Mouse (Mus musculus): ENCODE results near the gene Chrnd.

Chrnd gene

DNA sequence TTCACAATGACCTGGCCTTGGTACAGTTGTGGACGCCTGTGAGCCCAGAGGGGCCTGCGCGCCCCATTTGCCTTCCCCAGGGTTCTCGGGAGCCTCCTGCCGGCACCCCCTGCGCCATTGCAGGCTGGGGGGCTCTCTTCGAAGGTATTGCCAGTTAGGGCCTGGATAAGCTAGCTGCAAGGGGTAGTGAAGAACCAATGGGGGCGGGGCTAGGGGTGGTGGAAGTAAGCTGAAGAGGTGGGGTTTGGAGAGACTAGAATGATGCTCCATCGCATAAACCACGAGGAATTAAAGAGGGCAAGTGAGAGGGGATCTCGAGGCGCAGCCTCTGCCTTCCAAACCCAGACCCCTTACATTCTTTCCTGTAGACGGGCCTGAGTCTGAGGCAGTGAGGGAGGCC, 4.9 kb upstream of the Chrnd start:
- no peak for DNase-seq

DNA sequence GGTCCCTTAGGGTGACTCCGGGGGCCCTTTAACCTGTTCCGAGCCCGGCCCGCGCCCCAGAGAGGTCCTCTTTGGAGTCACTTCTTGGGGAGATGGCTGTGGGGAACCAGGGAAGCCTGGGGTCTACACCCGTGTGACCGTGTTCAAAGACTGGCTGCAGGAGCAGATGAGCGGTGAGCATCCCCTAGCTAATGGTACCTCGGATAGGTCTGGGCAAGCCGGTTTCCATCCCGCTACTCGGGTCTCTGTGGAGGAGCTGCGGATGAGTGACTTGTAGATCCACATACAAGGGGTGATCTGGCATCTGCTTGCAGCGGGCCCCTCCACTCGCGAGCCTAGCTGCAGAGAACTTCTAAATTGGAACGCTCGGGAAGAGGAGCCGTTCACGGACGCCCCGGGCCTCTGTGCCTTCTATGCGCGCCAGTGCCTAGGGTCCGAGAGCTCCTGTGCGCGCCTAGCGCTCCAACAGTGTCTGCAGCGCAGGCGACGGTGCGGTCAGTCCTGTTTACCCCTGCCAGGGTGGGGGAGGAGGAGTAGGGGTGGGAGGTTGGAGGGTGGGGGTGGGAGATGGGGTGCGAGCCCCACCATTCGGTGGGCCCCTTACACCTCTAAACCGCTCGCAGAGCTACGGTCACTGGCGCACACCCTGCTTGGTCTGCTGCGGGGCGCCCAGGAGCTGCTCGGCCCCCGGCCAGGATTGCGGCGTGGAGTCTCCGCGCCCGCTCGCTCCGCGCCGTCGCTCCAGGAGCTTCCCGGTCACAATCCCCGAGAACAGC, 4.0 kb upstream of the Chrnd start:
- DNase-seq, result no peak

DNA sequence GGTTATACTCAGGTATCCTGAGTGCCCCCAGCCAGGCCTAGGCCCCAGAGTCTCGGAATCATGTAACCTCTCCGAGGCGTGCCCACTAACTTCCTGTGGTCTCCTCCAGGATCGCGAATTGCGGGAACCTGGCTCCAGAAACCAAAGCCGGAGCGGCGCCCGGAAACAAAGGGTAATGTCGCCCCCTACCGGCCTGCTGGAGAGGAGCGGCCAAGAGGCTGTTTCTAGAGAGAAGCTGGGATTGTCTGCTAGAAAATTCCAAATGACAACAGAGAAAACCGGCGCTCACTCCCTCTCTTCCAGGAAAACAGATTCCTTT, 3.4 kb upstream of the Chrnd start:
- peak; percentile 76 for DNase-seq

GRCm38 (mm10) chr1:87197296-87197695, 6.9 kb downstream of the Chrnd start:
- DNase-seq, result no peak

DNA sequence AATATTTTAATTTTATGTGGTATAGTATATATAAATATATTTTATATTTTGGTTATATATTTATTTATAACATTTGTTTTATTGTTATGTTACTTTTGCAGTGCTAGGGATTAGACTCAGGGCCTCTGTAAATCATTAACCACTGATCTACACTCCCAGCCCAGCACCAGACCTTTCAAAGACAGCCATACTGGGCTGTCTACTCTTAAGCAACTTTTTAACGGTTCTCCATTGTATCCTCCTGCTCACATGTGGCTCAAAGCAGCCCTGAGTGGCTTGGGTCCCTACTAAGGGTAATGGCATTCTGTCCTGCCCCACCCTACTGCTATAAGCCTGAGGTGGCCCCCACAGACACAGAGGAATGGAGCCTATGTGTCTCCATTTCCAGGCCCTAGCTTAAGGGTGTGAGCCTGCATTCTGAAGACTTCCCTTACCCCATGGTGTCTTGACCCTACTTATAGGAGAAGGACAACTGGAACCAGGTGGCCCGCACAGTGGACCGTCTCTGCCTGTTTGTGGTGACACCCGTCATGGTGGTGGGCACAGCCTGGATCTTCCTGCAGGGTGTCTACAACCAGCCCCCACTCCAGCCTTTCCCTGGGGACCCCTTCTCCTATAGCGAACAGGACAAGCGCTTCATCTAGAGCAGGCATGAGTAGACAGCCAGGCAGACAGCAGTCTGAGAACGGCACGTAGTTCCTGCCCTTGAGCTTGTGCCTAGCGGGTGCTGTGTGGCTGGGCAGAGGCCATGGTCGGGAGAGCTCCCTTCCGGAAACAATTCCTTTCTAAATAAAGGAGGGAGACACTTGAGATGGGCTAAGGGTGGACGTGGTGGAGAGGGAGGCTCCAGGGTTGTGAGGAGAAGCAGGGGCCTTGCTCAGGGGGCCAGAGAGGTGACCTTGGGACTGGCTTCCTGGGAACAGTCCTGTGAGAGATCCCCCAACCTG, 8.0 kb downstream of the Chrnd start:
- no peak for DNase-seq

DNA sequence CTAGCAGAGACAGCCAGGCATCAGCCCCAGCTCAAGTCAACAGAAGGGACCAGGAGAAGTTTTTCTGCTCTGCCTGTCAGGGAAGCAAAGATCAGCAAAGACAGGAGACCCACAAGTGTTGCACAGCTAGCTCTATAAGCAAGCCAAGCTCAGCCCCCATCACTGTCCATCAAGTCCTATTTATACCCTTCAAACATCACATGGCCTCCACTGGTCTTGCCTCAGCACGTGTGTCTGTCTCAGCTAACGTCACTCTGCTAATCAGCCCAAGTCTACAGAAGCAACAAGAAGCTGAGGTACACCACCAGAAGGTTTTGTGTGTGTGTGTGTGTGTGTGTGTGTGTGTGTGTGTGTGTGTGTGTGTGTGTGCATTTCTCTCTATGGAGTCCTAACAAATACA, 10.4 kb downstream of the Chrnd start:
- no peak for DNase-seq

DNA sequence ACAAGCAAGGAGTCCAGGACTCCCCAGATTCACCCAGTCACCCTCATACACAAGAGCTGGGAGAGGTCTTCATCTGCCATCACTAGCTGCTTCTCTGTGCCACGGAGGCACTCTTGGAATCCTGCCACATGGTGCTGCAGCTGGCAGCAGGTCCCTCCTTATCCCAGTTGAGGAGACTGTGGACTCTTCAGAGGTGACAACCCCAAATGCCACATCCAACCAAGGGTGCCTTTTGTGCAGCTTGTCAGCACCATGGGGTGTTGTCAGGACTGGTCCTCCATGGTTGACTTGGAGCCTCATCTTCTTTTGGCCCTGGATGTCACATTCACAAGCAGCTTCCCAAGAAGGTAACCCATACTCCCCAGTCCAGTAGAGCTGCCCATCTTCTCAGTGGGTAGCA, 11.4 kb downstream of the Chrnd start:
- DNase-seq, result no peak

GRCm38 (mm10) chr1:87203779-87204178, 13.4 kb downstream of the Chrnd start:
- no peak for DNase-seq

DNA sequence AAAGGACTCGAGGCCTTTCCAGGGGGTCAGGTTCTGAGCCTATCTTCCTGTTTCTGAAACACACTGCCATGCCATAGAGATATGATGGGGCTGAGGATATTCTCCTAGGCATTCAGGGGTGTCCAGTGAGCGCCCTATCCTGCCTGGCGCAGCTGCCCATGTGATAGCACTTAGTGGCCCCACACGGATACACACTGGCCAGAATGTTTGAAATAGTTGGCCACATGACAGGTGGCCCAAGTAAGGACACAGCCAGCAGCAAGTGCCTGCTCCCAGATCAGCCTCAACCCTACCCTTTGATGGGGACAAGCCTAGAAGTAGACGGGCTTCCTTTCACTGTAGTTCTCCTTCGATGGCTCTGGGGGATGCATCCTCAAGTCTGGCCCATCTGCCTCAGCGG, 14.1 kb downstream of the Chrnd start, which contains the start of gene Chrng:
TSS of gene Chrng (plus strand) at position 193 of the 400 bp plus-strand sequence.
- no peak for DNase-seq

- DNase-seq, result no peak
These were observed 14.6 kb downstream of the Chrnd start for GRCm38 (mm10) chr1:87205038-87205437.

- peak; percentile 22 for DNase-seq
These were observed 15.1 kb downstream of the Chrnd start for GRCm38 (mm10) chr1:87205502-87205901.

DNA sequence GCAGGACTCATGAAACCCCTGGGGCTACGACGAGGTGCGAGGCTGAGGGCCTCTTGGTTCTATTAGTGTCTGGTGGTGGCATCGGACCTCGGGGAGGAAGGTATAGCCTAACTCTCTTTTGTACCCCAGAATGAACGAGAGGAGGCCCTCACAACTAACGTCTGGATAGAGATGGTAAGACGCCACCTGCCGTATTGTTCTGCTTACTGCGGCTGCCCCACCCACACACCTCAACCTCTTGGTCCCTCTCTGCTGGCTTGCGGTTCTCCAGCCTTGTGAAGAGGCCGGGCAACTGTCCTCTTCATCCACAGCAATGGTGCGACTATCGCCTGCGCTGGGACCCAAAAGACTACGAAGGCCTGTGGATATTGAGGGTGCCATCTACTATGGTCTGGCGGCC, 15.9 kb downstream of the Chrnd start:
- DNase-seq, result no peak

DNA sequence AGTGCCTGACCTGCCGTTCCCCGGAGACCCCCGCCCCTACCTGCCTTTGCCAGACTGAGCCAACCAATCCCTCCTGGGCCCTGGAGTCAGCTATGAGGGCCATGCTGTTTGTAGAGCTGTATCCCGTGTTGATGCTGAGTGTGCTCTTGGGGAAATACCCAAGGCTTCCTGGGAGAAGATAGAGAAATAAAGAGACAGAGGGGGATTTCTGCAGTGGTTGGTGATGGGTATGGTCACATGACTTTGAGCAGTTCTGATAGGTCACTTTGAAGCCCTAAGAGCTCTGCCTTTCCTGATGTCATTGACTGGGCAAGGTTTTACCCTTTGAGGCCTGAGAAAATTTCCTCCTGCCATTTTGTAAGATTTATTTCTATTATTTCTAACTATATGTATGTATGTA, 21.0 kb downstream of the Chrnd start:
- no peak for DNase-seq

DNA sequence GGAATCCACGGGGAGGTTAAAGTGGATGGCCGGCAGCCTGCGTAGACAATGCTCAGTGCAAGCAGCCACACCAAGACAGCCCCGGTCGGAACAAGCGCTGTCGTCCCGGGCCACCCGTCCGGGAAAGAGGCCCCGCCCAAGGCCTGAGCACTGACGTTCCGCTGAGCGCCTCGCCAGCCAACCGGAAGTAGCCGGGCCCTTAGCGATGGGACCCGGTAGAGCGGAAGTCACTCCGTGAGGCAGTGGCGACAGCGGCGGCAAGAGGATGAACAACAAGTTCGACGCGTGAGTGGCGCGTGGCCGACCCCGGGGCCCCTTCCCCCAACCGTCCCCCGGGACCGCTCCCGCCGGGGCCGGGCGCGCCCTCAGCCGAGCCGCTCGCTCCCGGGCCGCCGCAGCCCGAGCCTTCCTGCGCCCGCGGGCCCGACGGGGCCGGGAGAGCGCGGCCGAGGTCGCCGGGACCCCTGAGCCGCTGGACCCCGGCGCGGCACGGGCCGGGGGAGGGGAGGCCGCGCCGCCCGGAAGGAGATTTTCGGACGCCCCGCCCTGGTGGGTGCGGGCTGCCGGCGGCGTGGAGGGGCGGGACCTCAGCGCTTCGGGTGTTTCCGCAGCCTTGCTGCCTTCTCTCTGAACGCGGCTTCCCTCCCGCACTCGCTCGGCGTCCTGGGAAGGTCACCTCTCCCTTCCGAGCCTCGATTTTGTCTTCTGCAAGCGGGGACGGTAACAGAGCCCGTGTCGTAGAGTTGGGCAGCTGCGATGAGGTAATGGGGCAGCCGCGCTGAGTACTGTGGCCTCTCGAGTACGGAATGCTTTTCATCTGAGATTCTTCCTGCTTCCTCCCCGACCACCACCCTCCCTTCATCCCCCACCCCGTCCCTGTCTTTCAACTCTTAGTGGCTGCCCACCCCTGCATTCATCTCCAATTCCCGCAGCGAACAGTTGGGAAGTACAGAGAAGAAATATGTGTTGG, 23.6 kb downstream of the Chrnd start, which contains the start of gene Eif4e2:
TSS of gene Eif4e2 (plus strand) at position 180 of the 970 bp plus-strand sequence.
- peak; percentile 98 for DNase-seq

DNA sequence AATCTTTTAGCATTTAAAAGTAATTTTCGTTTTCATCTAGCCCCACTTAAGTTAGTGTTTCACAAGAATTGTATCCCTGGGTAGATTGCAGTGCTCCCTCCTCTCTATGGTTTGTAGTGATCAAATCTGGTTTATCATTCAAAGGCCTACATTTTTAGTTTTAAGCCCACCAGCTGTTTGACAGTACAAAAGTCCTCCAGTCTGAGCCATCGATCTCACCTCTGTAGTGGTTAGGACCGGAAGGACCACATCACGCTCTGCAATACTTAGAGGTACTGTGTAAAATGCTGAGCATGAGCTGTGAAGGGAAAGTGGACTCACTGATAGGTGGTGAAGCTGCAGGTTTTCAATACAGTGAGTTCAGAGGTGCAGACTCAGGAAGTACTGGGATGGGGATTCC, 24.3 kb downstream of the Chrnd start:
- no peak for DNase-seq

DNA sequence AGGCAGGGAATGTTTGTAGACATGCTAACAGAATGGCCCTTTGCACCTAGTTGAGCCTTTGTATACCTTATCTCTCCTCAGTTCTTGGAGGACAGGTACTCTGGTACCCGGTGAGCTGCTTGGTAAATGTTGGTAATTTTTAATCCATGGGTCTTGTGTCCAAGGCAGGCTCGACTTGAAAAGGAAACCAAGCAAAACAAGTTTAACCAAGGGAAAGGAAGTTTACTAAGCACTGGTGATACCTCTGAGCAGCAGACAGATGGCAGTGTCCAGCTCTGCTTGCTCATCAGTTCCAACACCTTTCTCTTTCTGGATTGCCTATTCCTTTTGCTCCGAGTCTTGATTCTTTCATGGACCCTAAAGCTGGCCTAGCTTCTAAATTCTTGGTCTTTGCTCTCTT, 27.5 kb downstream of the Chrnd start:
- DNase-seq, result no peak

- DNase-seq, result no peak
These were observed 35.3 kb downstream of the Chrnd start for GRCm38 (mm10) chr1:87225739-87226138.

DNA sequence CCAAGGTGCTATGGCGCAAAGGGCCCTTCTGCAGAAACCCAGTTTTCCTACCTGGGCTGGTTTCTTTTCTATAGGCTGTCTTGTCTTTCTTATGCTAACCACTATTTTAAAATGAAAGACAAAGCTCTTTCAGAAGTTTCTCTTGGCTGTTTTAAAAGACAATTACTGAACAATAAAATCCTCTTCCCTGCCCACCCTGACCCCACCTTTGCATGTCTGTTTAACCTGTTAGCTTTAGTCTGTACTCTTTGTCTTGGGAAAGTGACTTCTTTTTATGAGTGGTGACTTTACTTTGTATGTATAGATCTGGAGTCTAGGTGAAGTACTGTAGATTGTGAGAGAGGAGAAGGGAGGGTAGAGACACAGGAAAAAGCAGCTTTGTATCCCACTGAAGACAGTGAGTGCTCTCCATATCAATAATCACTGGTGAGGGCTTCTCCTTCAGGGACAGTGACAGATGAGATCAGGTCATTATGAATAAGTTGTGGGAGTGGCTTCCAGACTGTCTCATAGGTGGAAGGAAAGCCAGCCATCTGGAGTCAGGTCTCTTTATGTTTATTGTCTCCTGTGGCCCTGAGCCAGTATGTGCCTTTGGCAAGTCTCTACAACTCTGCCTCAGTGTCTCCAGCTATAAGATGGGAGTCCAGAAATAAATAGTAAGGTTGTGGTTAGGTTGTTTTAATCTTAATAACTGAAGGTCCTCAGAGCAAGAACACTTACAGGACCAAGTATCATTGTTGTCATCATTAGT, 36.2 kb downstream of the Chrnd start:
- DNase-seq, result no peak

- DNase-seq, result no peak
These were observed 36.7 kb downstream of the Chrnd start for GRCm38 (mm10) chr1:87227160-87227550.

DNA sequence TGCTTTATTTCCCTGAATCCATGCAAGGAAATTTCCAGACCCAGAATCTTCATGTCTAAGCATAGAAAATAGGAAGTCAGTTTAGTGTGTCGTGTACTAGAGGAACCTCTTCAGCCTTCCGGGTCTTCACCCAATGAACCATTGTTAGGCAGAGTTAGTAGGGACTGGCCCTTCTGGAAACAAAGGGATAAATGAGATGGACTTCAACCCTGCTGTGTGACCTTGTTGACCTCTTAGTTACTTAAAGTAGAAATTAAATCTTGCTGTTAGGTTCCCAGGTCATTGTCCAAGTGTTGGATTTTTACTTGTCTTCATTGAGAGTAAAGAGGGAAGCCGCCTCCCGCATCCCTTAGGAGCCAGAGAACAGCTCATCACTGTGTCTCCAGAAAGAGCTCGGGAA, 40.2 kb downstream of the Chrnd start:
- no peak for DNase-seq

- DNase-seq, result no peak
These were observed 41.8 kb downstream of the Chrnd start for GRCm38 (mm10) chr1:87232197-87232596.

- DNase-seq, result no peak
These were observed 48.6 kb downstream of the Chrnd start for GRCm38 (mm10) chr1:87239056-87239455.
